Mouse (Mus musculus) thymus, postnatal 4 days (tissue): ENCODE results near the gene Gtpbp2.

ENCODE experiments used
- DNase-seq: peaks from one replicate; pipeline ENCODE4 v3.0.0; 2021

The Gtpbp2 gene

DNA sequence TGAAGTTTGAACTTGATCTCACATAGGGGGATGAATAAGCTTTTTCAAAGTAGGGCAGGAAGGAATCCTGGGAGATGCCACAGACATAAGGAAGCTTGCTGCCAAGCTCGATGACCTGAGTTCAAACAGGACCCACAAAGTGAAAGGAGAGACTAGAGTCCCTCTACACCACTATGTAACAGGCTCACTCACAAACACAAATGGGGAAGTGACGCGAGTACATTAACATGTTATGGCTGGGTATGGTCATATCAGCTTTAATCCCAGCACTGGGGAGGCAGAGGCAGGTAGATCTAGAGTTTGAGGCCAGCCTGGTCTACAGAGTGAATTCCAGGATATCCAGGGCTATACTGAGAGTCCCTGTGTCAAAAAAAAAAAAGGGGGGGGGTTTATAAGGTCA lies 6.5 kb upstream of the Gtpbp2 start:
- no peak for DNase-seq

- DNase-seq = no peak
These were observed 4.2 kb upstream of the Gtpbp2 start for GRCm38 (mm10) chr17:46156680-46157079.

DNA sequence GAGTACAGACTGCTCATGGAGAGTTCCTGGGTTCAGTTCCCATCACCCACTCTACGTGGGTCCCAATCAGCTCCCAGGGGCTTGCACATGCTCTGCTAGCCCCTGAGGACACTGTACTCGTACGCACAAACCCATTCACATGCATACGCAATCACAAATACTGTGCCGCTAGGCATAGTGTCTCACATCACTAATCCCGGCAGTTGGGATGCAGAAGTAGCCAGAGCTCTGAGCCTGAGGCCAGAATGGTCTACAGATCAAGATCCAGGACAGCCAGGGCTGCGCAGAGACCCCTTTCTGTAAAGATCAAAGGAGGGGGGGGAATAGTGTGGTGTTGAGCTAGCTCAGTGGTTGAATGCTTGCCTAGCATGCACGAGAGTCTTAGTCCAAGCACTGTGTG lies 3.7 kb upstream of the Gtpbp2 start:
- DNase-seq = no peak

DNA sequence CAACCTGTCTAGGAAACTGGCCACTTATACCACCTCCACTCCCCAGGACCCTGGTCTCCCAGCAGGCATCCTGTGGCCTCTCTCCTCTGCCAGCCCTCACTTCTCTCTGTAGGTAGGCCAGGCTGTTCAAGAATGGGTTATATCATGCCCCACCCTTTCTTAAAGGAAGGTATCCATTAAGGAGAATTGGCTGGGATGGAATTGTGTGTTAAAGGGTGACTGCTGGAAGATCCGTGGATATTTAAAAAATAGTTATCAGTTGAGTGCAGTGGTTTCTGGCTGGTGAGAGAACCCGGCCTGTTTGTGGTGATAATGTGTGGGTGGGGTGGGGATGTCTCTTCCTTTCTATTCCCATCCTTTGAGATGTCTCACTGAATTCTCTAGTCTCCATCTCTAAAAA lies 1.6 kb upstream of the Gtpbp2 start:
- DNase-seq = no peak

DNA sequence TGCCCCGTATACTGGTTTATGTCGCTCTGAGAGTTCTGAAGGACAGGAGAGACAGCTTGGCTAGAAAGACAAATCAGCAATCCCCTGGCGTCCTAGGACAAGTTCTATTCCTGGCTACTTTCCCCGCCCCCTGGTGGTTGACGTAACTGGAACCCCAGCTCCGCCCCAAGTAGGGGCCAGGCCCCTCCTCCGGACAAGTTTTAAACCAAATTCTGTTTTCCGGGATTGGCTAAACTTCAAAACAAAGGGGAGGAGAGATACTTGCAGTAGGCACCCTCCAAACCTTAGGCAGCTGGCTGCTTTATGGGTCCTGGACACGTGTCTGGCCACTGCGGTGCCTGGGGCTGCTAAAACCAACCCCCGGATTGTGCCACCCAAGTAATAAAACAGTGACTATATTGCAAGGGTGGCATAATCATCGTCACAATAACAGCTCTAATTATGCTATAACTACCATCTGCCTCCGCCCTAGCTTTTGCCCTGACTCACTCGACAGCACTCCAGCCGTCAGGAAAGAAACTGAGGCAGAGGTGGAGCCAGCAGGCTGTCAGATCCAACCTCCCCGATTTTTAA lies 656 bp upstream of the Gtpbp2 start:
- peak; percentile 94 for DNase-seq

- no peak for DNase-seq
These were observed 347 bp downstream of the Gtpbp2 start for GRCm38 (mm10) chr17:46161179-46161578.

DNA sequence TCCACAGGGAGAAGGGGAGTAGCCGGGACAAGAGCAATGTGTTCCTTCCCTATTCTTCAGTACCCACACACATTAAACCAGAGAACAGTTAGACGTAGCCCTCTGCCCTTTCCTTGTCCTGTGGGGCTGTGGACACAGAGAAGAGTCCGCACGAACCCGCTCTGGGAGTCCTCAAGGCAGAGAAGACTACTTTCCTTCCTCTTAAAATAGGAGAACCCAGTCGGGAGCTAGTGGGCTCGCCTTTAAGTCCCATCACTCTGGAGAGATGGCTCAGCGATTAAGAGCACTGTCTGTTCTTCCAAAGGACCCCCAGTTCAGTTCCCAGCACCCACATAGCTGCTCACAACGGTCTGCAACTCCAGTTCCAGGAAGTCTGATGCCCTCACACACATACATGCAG lies 878 bp downstream of the Gtpbp2 start:
- DNase-seq = no peak

GRCm38 (mm10) chr17:46162551-46162950 lies 1.7 kb downstream of the Gtpbp2 start:
- DNase-seq = peak; percentile 50

DNA sequence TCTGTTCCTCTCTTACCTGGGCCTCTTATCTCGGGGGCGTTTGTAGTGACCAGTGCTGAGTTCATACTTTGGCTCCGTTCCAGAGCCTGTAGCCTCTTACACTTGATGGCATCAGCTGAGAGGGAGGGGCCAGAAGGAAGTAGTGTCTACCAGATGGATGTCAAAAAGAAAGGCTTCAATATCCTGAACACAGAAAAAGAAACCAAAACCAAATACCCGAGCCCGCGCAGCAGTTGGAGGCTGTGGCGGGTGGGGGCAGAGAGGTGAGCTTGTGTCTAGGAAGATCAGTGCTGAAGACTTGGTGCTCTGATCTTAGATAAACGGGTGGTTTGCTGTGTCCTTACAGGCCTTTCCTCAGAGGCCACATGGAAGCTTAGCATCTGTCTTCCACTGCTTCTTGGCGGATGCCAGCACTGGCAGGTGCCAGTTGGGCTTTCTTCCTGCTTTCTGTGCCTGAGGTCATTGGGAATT lies 2.2 kb downstream of the Gtpbp2 start:
- DNase-seq = peak; percentile 77

GRCm38 (mm10) chr17:46164301-46164700 lies 3.5 kb downstream of the Gtpbp2 start:
- DNase-seq = no peak

GRCm38 (mm10) chr17:46164791-46165190 lies 4.0 kb downstream of the Gtpbp2 start:
- DNase-seq = no peak

DNA sequence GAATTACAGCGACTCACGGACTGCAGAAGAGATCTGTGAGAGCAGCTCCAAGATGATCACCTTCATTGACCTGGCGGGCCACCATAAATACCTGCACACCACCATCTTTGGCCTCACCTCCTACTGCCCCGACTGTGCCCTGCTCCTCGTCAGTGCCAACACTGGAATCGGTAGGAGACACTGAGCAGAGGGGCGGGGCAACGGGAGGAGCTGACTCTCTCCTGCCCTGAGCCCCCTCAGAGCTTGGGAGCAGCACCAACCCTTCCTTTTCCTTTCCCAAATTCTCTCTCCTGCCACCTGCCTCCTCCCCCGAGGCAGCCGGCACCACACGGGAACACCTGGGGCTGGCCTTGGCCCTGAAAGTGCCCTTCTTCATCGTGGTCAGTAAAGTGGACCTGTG lies 4.6 kb downstream of the Gtpbp2 start:
- DNase-seq = no peak

DNA sequence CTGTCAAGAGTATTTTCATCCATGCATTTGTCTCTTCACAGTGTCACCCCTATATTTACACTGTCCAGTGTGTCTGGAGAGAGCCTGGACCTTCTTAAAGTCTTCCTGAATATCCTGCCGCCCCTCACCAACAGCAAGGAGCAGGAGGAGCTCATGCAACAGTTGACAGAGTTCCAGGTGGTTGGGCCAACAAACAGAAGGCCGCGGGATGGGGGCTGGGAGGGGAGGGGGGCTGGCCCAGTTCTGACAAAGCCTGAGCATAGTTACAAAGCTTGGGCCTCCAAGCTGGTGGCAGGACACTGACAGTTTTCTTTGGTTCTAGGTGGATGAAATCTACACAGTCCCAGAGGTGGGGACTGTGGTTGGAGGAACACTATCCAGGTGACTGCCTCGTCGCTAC lies 5.4 kb downstream of the Gtpbp2 start:
- no peak for DNase-seq

DNA sequence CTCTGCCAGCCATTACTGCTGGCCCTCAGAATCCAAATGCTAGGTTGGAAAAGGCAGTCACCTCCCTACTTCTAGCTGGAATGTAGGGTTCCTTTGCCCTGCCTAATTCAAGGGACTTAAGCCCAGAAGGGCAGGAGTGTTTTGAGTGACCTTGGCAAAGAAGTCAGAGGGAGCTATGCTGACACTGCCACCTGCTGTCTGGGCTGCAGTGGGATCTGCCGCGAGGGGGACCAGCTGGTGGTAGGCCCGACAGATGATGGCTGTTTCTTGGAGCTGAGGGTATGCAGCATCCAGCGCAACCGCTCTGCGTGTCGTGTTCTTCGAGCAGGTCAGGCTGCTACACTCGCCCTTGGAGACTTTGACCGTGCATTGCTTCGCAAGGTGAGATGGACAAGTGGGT lies 6.2 kb downstream of the Gtpbp2 start:
- peak; percentile 49 for DNase-seq

GRCm38 (mm10) chr17:46168318-46168717 lies 7.5 kb downstream of the Gtpbp2 start:
- DNase-seq = no peak

- DNase-seq = no peak
These were observed 7.9 kb downstream of the Gtpbp2 start for GRCm38 (mm10) chr17:46168768-46169167.

DNA sequence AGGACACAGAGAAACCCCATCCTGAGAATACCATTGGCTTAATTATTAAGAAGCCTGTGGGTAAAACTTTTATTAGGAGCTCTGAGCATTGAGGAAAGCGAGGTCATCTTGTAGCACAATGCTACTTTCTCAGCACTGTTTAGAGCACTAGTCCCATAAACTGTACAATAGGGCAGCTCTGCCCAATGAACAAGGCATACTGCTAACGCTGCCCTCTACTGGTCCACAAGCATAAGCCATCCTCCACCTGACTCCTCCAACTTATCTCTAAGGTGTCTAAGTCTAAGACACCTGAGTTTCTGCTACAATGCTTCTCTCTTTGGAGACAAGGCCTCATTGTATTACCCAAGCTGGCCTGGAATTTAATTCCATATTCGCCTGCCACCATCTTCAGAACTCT lies 9.7 kb downstream of the Gtpbp2 start:
- peak; percentile 58 for DNase-seq

DNA sequence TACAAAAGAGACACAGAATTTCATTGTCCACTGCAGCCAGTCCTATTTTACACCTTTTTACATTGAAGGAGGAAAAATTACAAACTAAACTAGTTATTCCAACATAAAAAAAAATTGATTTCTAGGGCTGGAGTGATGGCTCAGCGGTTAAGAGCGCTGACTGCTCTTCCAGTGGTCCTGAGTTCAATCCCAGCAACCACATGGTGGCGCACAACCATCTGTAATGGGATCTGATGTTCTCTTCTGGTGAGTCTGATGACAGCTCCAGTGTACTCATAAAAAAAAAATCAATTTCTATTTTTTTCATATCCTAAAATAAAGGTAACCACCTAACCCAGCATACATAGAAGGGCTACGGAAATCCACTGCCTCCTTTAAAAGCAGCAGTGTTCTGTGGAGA lies 21.4 kb downstream of the Gtpbp2 start:
- peak; percentile 47 for DNase-seq

DNA sequence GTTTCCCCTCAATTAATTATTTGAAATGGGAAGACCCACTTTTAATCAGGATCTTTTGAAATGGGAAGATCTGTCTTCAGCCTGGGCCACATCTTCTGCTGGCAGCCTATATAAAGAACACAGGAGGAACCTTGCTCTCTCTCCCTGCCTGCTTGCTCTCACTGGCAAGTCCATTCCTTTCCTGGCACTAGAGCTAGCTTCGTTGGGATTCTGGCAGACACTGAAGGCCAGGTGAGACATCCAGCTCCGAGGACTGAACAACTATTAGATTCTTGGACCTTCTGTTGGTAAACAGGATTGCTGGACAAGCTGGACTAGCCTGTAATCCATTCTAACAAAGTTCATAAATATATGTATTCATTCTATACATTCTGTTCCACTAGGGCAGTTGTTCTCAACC lies 28.0 kb downstream of the Gtpbp2 start:
- no peak for DNase-seq

GRCm38 (mm10) chr17:46201151-46201550 lies 40.3 kb downstream of the Gtpbp2 start:
- DNase-seq = no peak

DNA sequence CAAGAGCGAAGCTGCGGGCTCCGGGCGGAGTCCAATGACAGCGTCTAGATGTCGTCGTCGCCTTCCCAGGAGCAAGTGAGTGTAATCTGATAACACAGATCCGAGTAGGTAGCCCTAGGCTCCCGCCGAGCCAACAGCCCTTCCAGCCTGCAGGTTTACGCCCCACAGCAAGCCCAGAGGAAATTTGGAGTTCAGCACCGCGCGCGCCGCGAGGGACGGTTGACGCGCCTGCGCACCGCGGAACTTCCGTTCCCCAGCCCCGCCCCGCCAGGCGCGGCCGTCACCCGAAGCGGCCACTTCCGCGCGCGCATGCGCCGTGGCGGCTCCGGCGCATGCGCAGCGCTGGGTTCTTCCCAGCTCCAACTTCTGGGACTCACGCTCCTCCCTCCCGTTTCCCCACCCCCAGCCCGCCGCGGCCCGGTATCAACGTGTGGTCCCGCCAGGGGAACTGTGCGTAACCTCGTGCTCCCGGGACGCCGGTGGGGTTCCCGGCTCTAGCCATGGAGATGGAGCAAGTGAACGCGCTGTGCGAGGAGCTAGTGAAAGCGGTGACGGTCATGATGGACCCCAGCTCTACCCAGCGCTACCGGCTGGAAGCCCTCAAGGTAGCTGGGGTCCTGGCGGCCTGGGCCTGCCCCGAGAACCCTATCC lies 41.7 kb downstream of the Gtpbp2 start, which contains the start of the genes Polh and Xpo5:
TSS of gene Polh (minus strand) at position 225 of the 651 bp plus-strand sequence.
TSS of gene Xpo5 (plus strand) at position 362 of the 651 bp plus-strand sequence.
- DNase-seq = peak; percentile 97

DNA sequence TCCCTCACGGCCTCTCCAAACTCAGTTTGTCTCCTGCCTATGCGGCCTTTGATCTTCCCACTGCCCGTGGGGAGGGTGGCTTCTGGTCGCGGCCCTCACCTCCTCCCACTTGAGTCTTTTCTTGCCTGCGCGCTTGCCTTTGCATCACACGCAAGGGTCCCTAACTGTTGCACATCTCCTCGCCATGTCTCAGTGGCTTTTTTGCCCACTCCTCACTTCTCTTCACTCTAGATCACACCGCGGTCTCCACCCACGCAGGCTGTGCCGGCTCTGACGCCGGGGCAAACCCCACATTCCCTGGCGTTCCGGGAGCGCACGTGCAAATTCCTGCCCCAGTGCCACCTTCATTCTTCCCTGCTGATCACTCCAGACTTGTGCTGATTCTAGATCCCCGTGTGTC lies 42.2 kb downstream of the Gtpbp2 start:
- no peak for DNase-seq

- no peak for DNase-seq
These were observed 45.8 kb downstream of the Gtpbp2 start for GRCm38 (mm10) chr17:46206676-46207075.

- no peak for DNase-seq
These were observed 49.7 kb downstream of the Gtpbp2 start for GRCm38 (mm10) chr17:46210550-46210949.
